Mouse (Mus musculus) c-Kit-positive CD71-positive TER-119-positive erythroid progenitor cells, embryonic 14.5 days (primary cell): ENCODE measurements at regions not wholly inside any gene's neighbourhood (a gene's known extent, or its start where the extent isn't known, plus 50 kb on each side); places are given as distances from the start of the nearest gene placed in this dataset.

Experiments used
- DNase-seq: peaks from one replicate; pipeline ENCODE4 v3.0.0-alpha.2; 2013; ENCODE audit warnings: low spot score

- no peak for DNase-seq
These were observed 688.4 kb downstream of the Hs3st4 start for GRCm38 (mm10) chr7:124671117-124671516.

GRCm38 (mm10) chr7:124676854-124677515 is 694.3 kb downstream of the Hs3st4 start:
- no peak for DNase-seq

GRCm38 (mm10) chr7:124680561-124680960 is 697.9 kb downstream of the Hs3st4 start:
- no peak for DNase-seq

- no peak for DNase-seq
These were observed 698.5 kb downstream of the Hs3st4 start for GRCm38 (mm10) chr7:124681212-124681611.

- DNase-seq = no peak
These were observed 699.2 kb downstream of the Hs3st4 start for GRCm38 (mm10) chr7:124681820-124682219.

- DNase-seq = no peak
These were observed 702.8 kb downstream of the Hs3st4 start for GRCm38 (mm10) chr7:124685424-124685823.

GRCm38 (mm10) chr7:124704163-124704824 is 721.6 kb downstream of the Hs3st4 start:
- DNase-seq = no peak

GRCm38 (mm10) chr7:124707143-124707542 is 724.5 kb downstream of the Hs3st4 start:
- no peak for DNase-seq

GRCm38 (mm10) chr7:124708771-124709485 is 726.3 kb downstream of the Hs3st4 start:
- no peak for DNase-seq

GRCm38 (mm10) chr7:124720927-124721326 is 723.5 kb upstream of the Kdm8 start:
- DNase-seq = no peak

GRCm38 (mm10) chr7:124742086-124742485 is 702.4 kb upstream of the Kdm8 start:
- DNase-seq = no peak

GRCm38 (mm10) chr7:124746321-124746720 is 698.2 kb upstream of the Kdm8 start:
- DNase-seq = no peak

GRCm38 (mm10) chr7:124748396-124748795 is 696.1 kb upstream of the Kdm8 start:
- DNase-seq = no peak

- DNase-seq = no peak
These were observed 685.4 kb upstream of the Kdm8 start for GRCm38 (mm10) chr7:124759084-124759483.

GRCm38 (mm10) chr7:124777822-124778221 is 666.7 kb upstream of the Kdm8 start:
- DNase-seq = no peak

- no peak for DNase-seq
These were observed 661.7 kb upstream of the Kdm8 start for GRCm38 (mm10) chr7:124782816-124783215.

GRCm38 (mm10) chr7:124784995-124785394 is 659.5 kb upstream of the Kdm8 start:
- no peak for DNase-seq

GRCm38 (mm10) chr7:124785896-124786295 is 658.6 kb upstream of the Kdm8 start:
- DNase-seq = no peak

- DNase-seq = no peak
These were observed 655.7 kb upstream of the Kdm8 start for GRCm38 (mm10) chr7:124788781-124789180.

- DNase-seq = no peak
These were observed 641.4 kb upstream of the Kdm8 start for GRCm38 (mm10) chr7:124803101-124803500.

GRCm38 (mm10) chr7:124834692-124835091 is 609.8 kb upstream of the Kdm8 start:
- no peak for DNase-seq

- DNase-seq = no peak
These were observed 607.9 kb upstream of the Kdm8 start for GRCm38 (mm10) chr7:124836531-124836930.

- no peak for DNase-seq
These were observed 589.4 kb upstream of the Kdm8 start for GRCm38 (mm10) chr7:124855056-124855455.
